Mouse (Mus musculus) embryonic facial prominence, embryonic 11.5 days (tissue): ENCODE results near the gene Chic2. TPM values are rescaled to one million over a fixed set of nuclear protein-coding genes. Genes with fewer than 3 reads are reported as not detected.

Experiments
- ATAC-seq: fragments of 200-750 bp; cut with Nextera tagmentation; replicated peaks from 2 replicates; pipeline ENCODE4 v1.8.0; 2017; ENCODE audit warnings: low read depth; ENCODE audit not compliant: insufficient number of reproducible peaks, low FRiP score, low TSS enrichment
- DNase-seq: peaks from one replicate; pipeline ENCODE4 v3.0.0-alpha.2; 2015; ENCODE audit warnings: low spot score
- H3K27ac ChIP-seq: fragments of 300-500 bp; sonication (generic); replicated peaks from 2 replicates; pipeline ENCODE4 v1.5.1; 2014; ENCODE audit warnings: mild to moderate bottlenecking, low read depth, low read length, control low read depth
- H3K27me3 ChIP-seq: fragments of 300-500 bp; sonication (generic); 2 replicates; pipeline ENCODE4 v1.6.1; 2014; ENCODE audit warnings: mild to moderate bottlenecking, low read length, moderate library complexity, mixed read lengths; ENCODE audit not compliant: control insufficient read depth, insufficient read depth
- H3K36me3 ChIP-seq: fragments of 300-500 bp; sonication (generic); replicated peaks from 2 replicates; pipeline ENCODE4 v1.6.1; 2014; ENCODE audit warnings: low read depth, mild to moderate bottlenecking, low read length, moderate library complexity, mixed read lengths; ENCODE audit not compliant: control insufficient read depth, insufficient read depth
- H3K4me1 ChIP-seq: fragments of 300-500 bp; sonication (generic); 2 replicates; pipeline ENCODE4 v1.6.1; 2014; ENCODE audit warnings: low read length, mixed read lengths; ENCODE audit not compliant: control insufficient read depth, insufficient read depth
- H3K4me2 ChIP-seq: fragments of 300-500 bp; sonication (generic); 2 replicates; pipeline ENCODE4 v1.6.1; 2014; ENCODE audit warnings: low read depth, mild to moderate bottlenecking, control low read depth, low read length, moderate library complexity
- H3K4me3 ChIP-seq: fragments of 300-500 bp; sonication (generic); 2 replicates; pipeline ENCODE4 v1.5.1; 2014; ENCODE audit warnings: low read depth, low read length, control low read depth
- H3K9ac ChIP-seq: fragments of 300-500 bp; sonication (generic); replicated peaks from 2 replicates; pipeline ENCODE4 v1.6.1; 2014; ENCODE audit warnings: mild to moderate bottlenecking, control low read depth, low read length
- H3K9me3 ChIP-seq: fragments of 300-500 bp; sonication (generic); replicated peaks from 2 replicates; pipeline ENCODE4 v1.6.1; 2016; ENCODE audit warnings: mild to moderate bottlenecking, low read length, inconsistent platforms, mixed read lengths; ENCODE audit not compliant: control insufficient read depth
- WGBS: fragments of 180-500 bp; shearing (Covaris S2); extraction: QIAGEN DNeasy Blood & Tissue Kit; methylation state at CpG from one replicate; pipeline ENCODE4 v1.1.7; 2014; 5-methylcytosine and 5-hydroxymethylcytosine counted together
- polyA plus RNA-seq: library from polyadenylated mRNA; unstranded; fragments of >200 nt; fragmentation: Nextera tagmentation; extraction: Ambion mirVana; gene quantifications from 2 replicates; pipeline ENCODE4 v1.2.1, GENCODE M21; 2014

Chic2 gene
- polyA plus RNA-seq, 1 experiment from 2014 or later, result 51.2 TPM

GRCm38 (mm10) chr5:75051109-75051508 is 6.5 kb upstream of the Chic2 start:
- H3K4me3 ChIP-seq, result no peak overlapping the region
- H3K36me3 ChIP-seq, result no peaks in the 10 kb centered on the region
- H3K27me3 ChIP-seq, result no peaks in the 10 kb centered on the region
- H3K4me2 ChIP-seq, result no peak overlapping the region
- no peak overlapping the region for H3K27ac ChIP-seq
- no peak overlapping the region for H3K9ac ChIP-seq
- DNase-seq, result no peak
- no peaks in the 10 kb centered on the region for H3K4me1 ChIP-seq
- no peaks in the 10 kb centered on the region for H3K9me3 ChIP-seq
- ATAC-seq, result no peak
- 73% methylated on average over 4 of the region's 4 CpGs for WGBS

- no peaks in the 10 kb centered on the region for H3K36me3 ChIP-seq
- H3K27me3 ChIP-seq, result no peaks in the 10 kb centered on the region
- no peak for ATAC-seq
- no peak overlapping the region for H3K27ac ChIP-seq
- no peak overlapping the region for H3K9ac ChIP-seq
- H3K4me3 ChIP-seq, result no peak overlapping the region
- DNase-seq, result no peak
- no peaks in the 10 kb centered on the region for H3K9me3 ChIP-seq
- WGBS, result 57% methylated on average over 15 of the region's 15 CpGs
- H3K4me2 ChIP-seq, result no peak overlapping the region
- no peaks in the 10 kb centered on the region; the same call in 1 of the 2 replicates for H3K4me1 ChIP-seq
Observed at GRCm38 (mm10) chr5:75046681-75047321, 2.2 kb upstream of the Chic2 start.

- Histone ChIP-seq H3K4me1 (no peaks in the 10 kb centered on the region; the same call in 1 of the 2 replicates), H3K9ac (no peak overlapping the region), H3K36me3 (no peaks in the 10 kb centered on the region), H3K27ac (no peak overlapping the region), H3K4me3 (no peak overlapping the region), H3K4me2 (no peak overlapping the region), H3K9me3 (no peaks in the 10 kb centered on the region), H3K27me3 (no peaks in the 10 kb centered on the region)
- 86% methylated on average over 7 of the region's 7 CpGs for WGBS
- no peak for DNase-seq
- no peak for ATAC-seq
Observed at GRCm38 (mm10) chr5:75045371-75045770, 797 bp upstream of the Chic2 start.

GRCm38 (mm10) chr5:75043621-75044301 is 813 bp downstream of the Chic2 start:
- peak; percentile 70; the same call in 1 of the 2 replicates for ATAC-seq
- under 1% methylated on average over 36 of the region's 36 CpGs for WGBS
- DNase-seq, result peak; percentile 15
- Histone ChIP-seq H3K4me3 (peak overlapping the region; percentile 97), H3K4me1 (no peaks in the 10 kb centered on the region; the same call in 1 of the 2 replicates), H3K9ac (peak overlapping the region; percentile 99), H3K4me2 (peak overlapping the region; percentile 69), H3K27me3 (no peaks in the 10 kb centered on the region), H3K9me3 (no peaks in the 10 kb centered on the region), H3K27ac (peak overlapping the region; percentile 81), H3K36me3 (no peaks in the 10 kb centered on the region)

- Histone ChIP-seq H3K36me3 (no peaks in the 10 kb centered on the region), H3K9ac (peak overlapping the region; percentile 99), H3K9me3 (no peaks in the 10 kb centered on the region), H3K4me2 (peak overlapping the region; percentile 69), H3K4me3 (peak overlapping the region; percentile 97), H3K27ac (no peak overlapping the region), H3K27me3 (no peaks in the 10 kb centered on the region), H3K4me1 (no peaks in the 10 kb centered on the region; the same call in 1 of the 2 replicates)
- ATAC-seq (no peak), DNase-seq (no peak)
- 58% methylated on average over 9 of the region's 9 CpGs for WGBS
Observed at GRCm38 (mm10) chr5:75043011-75043445, 1.5 kb downstream of the Chic2 start.

GRCm38 (mm10) chr5:75039307-75039706 is 5.3 kb downstream of the Chic2 start:
- Histone ChIP-seq H3K9me3 (no peaks in the 10 kb centered on the region), H3K27me3 (no peaks in the 10 kb centered on the region), H3K4me3 (no peak overlapping the region), H3K4me1 (no peaks in the 10 kb centered on the region; the same call in 1 of the 2 replicates), H3K27ac (no peak overlapping the region), H3K4me2 (no peak overlapping the region), H3K36me3 (no peaks in the 10 kb centered on the region), H3K9ac (no peak overlapping the region)
- DNase-seq (no peak), ATAC-seq (no peak)
- WGBS, result 90% methylated on average over 1 of the region's 1 CpGs

- WGBS, result 87% methylated on average over 3 of the region's 3 CpGs
- no peak for ATAC-seq
Observed at GRCm38 (mm10) chr5:75035475-75035874, 9.1 kb downstream of the Chic2 start.

GRCm38 (mm10) chr5:75014768-75015167 is 29.8 kb downstream of the Chic2 start:
- no peaks in the 10 kb centered on the region for H3K9me3 ChIP-seq
- no peaks in the 10 kb centered on the region for H3K36me3 ChIP-seq
- H3K27ac ChIP-seq, result no peak overlapping the region
- no peak overlapping the region for H3K4me3 ChIP-seq
- DNase-seq (no peak), ATAC-seq (no peak)
- no peaks in the 10 kb centered on the region for H3K27me3 ChIP-seq
- 59% methylated on average over 1 of the region's 1 CpGs for WGBS
- H3K4me2 ChIP-seq, result no peak overlapping the region
- no peak overlapping the region for H3K9ac ChIP-seq
- H3K4me1 ChIP-seq, result no peaks in the 10 kb centered on the region

More at GRCm38 (mm10) chr5:75035475-75035874, 9.1 kb downstream of the Chic2 start:
- no peaks in the 10 kb centered on the region for H3K27me3 ChIP-seq
- no peaks in the 10 kb centered on the region for H3K9me3 ChIP-seq
- no peaks in the 10 kb centered on the region for H3K36me3 ChIP-seq
- H3K4me2 ChIP-seq, result no peak overlapping the region
- DNase-seq, result no peak
- no peak overlapping the region for H3K27ac ChIP-seq
- no peak overlapping the region for H3K9ac ChIP-seq
- no peaks in the 10 kb centered on the region for H3K4me1 ChIP-seq
- no peak overlapping the region for H3K4me3 ChIP-seq
